Mouse (Mus musculus): ENCODE measurements around the gene Klhl3. TPM values are rescaled to one million over a fixed set of nuclear protein-coding genes. Genes with fewer than 3 reads are reported as not detected.
"Not testable (repeated sequence)": the region's sequence is repeated elsewhere in the genome, so short reads cannot be mapped to it uniquely, and the experiment has no call there.

The Klhl3 gene
- total and polyA plus RNA-seq, 2 experiments from 2014 or later, result 12.2 to 12.6 TPM

DNA sequence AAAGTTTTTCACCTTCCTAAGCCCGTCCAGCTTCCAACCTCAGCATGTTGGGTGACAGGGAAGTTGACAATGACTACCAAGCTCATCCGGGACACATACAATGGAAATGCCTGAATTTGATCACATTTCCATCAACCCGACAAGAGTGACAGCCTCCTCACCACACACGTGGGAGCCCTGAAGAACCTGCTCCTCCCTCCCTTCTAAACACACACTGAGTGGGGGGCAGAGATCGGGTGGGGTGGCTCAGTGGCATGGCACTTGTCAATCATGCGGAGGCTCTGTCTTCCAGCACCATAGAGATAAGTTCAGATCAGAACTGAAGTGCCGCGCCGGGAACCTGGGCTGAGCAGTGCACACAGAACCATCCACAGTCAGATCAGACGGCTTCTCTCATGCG, 37.0 kb upstream of the Klhl3 start:
- Histone ChIP-seq H3K9ac (no peak overlapping the region), H3K9me3 (ENCODE audit: low read length) (no peaks in the 10 kb centered on the region), H3K27ac (ENCODE audit: low read depth, low read length) (no peak overlapping the region), H3K4me1 (ENCODE audit: insufficient read depth) (no peaks in the 10 kb centered on the region), H3K4me2 (ENCODE audit: low read depth) (no peak overlapping the region), H3K27me3 (ENCODE audit: insufficient read depth, low read length) (no peaks in the 10 kb centered on the region), H3K4me3 (ENCODE audit: low read depth, low read length) (no peak overlapping the region), H3K36me3 (ENCODE audit: insufficient read depth) (no peaks in the 10 kb centered on the region)
- 82% methylated on average over 11 of the region's 11 CpGs for WGBS
- ATAC-seq, result no peak
- no peak for DNase-seq
- TF ChIP-seq CTCF (IDR thresholded peaks at IDR 0.05; ENCODE audit: low read depth), result no peak

DNA sequence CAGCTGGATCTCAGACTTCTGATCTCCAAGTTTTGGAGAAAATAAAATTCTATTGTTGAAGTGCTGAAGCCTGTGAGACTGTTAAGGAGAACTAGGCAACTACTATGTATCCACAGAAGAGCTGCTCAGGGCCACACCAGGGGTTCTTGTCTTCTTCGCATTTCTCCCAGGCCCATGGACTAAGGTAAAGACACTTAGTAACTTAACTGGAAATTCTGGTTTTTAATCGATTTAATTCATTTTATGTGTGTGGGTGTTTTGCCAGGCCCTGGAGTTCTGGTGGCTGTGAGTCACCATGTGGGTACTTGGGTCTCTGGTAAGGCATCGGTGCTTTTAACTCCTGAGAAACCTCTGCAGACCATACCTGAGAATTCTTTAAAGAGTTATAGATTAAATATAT, 36.2 kb upstream of the Klhl3 start:
- ATAC-seq, result no peak

GRCm38 (mm10) chr13:58149033-58149558, 35.7 kb upstream of the Klhl3 start:
- Histone ChIP-seq H3K27me3 (ENCODE audit: insufficient read depth, low read length) (no peaks in the 10 kb centered on the region), H3K9me3 (ENCODE audit: low read length) (no peaks in the 10 kb centered on the region), H3K27ac (ENCODE audit: low read depth, low read length) (no peak overlapping the region), H3K4me3 (ENCODE audit: low read depth, low read length) (peak overlapping the region; percentile 29; the same call in 1 of the 2 replicates), H3K36me3 (ENCODE audit: insufficient read depth) (no peaks in the 10 kb centered on the region), H3K9ac (no peak overlapping the region), H3K4me1 (ENCODE audit: insufficient read depth) (no peaks in the 10 kb centered on the region), H3K4me2 (ENCODE audit: low read depth) (peak overlapping the region; percentile 60)
- peak; percentile 54 for DNase-seq
- WGBS, result 40% methylated on average over 5 of the region's 5 CpGs
- ATAC-seq, result peak; percentile 76
- peak; percentile 64 for TF ChIP-seq CTCF (IDR thresholded peaks at IDR 0.05; ENCODE audit: low read depth)

More for the DNA sequence above, 36.2 kb upstream of the Klhl3 start:
- no peaks in the 10 kb centered on the region for H3K27me3 ChIP-seq (ENCODE audit: insufficient read depth, low read length)
- TF ChIP-seq CTCF (IDR thresholded peaks at IDR 0.05; ENCODE audit: low read depth), result no peak
- no peaks in the 10 kb centered on the region for H3K9me3 ChIP-seq (ENCODE audit: low read length)
- no peak overlapping the region for H3K9ac ChIP-seq
- H3K4me1 ChIP-seq (ENCODE audit: insufficient read depth), result no peaks in the 10 kb centered on the region
- no peaks in the 10 kb centered on the region for H3K36me3 ChIP-seq (ENCODE audit: insufficient read depth)
- no peak for DNase-seq
- H3K27ac ChIP-seq (ENCODE audit: low read depth, low read length), result no peak overlapping the region
- no peak overlapping the region for H3K4me3 ChIP-seq (ENCODE audit: low read depth, low read length)
- 84% methylated on average over 3 of the region's 3 CpGs for WGBS
- H3K4me2 ChIP-seq (ENCODE audit: low read depth), result no peak overlapping the region

- Histone ChIP-seq H3K36me3 (ENCODE audit: insufficient read depth) (no peaks in the 10 kb centered on the region), H3K27me3 (ENCODE audit: insufficient read depth, low read length) (no peaks in the 10 kb centered on the region), H3K4me1 (ENCODE audit: insufficient read depth) (no peaks in the 10 kb centered on the region), H3K4me2 (ENCODE audit: low read depth) (peak overlapping the region; percentile 60), H3K9ac (0 out of 2 replicates have a peak overlapping the region, but pooled peaks have one; percentile 14), H3K9me3 (ENCODE audit: low read length) (no peaks in the 10 kb centered on the region), H3K27ac (ENCODE audit: low read depth, low read length) (no peak overlapping the region), H3K4me3 (ENCODE audit: low read depth, low read length) (peak overlapping the region; percentile 29)
- ATAC-seq, result peak; percentile 94
- TF ChIP-seq CTCF (IDR thresholded peaks at IDR 0.05; ENCODE audit: low read depth), result no peak
- WGBS, result under 1% methylated on average over 17 of the region's 17 CpGs
- DNase-seq, result peak; percentile 87
These were observed 35.0 kb upstream of the Klhl3 start for GRCm38 (mm10) chr13:58148256-58148831.

DNA sequence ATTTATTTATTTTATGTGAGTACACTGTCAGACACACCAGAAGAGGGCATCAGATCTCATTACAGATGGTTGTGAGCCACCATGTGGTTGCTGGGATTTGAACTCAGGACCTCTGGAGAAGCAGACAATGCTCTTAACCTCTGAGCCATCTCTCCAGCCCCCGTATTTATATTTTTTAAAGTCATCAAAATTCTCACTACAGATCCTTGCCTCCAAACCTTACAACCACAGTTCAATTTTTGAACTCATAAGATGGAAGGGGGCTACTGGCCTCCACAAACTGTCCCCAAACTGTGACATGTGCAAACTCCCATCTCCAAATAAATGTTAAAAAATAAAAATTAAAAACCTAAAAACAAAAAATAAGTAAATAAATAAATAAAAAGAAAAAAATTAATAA, 34.4 kb upstream of the Klhl3 start:
- Histone ChIP-seq H3K27me3 (ENCODE audit: insufficient read depth, low read length) (no peaks in the 10 kb centered on the region), H3K9ac (no peak overlapping the region), H3K4me3 (ENCODE audit: low read depth, low read length) (no peak overlapping the region), H3K4me1 (ENCODE audit: insufficient read depth) (no peaks in the 10 kb centered on the region), H3K27ac (ENCODE audit: low read depth, low read length) (no peak overlapping the region), H3K36me3 (ENCODE audit: insufficient read depth) (no peaks in the 10 kb centered on the region), H3K9me3 (ENCODE audit: low read length) (no peaks in the 10 kb centered on the region), H3K4me2 (ENCODE audit: low read depth) (no peak overlapping the region)
- ATAC-seq (no peak), DNase-seq (no peak)
- 89% methylated on average over 1 of the region's 1 CpGs for WGBS
- TF ChIP-seq CTCF (IDR thresholded peaks at IDR 0.05; ENCODE audit: low read depth), result no peak

GRCm38 (mm10) chr13:58146603-58147002, 33.2 kb upstream of the Klhl3 start:
- WGBS, result 95% methylated on average over 8 of the region's 8 CpGs
- not testable (repeated sequence) for H3K36me3 ChIP-seq (ENCODE audit: insufficient read depth); H3K4me3 ChIP-seq (ENCODE audit: low read depth, low read length); H3K27me3 ChIP-seq (ENCODE audit: insufficient read depth, low read length); H3K27ac ChIP-seq (ENCODE audit: low read depth, low read length); H3K4me2 ChIP-seq (ENCODE audit: low read depth); DNase-seq; H3K9me3 ChIP-seq (ENCODE audit: low read length); ATAC-seq; H3K9ac ChIP-seq; H3K4me1 ChIP-seq (ENCODE audit: insufficient read depth)

- no peak overlapping the region for H3K4me2 ChIP-seq (ENCODE audit: low read depth)
- no peaks in the 10 kb centered on the region for H3K9me3 ChIP-seq (ENCODE audit: low read length)
- TF ChIP-seq CTCF (IDR thresholded peaks at IDR 0.05; ENCODE audit: low read depth), result no peak
- no peak overlapping the region for H3K4me3 ChIP-seq (ENCODE audit: low read depth, low read length)
- DNase-seq (no peak), ATAC-seq (no peak)
- peaks cover 9% of the 10 kb centered on the region for H3K4me1 ChIP-seq (ENCODE audit: insufficient read depth)
- 42% methylated on average over 3 of the region's 3 CpGs for WGBS
- H3K9ac ChIP-seq, result no peak overlapping the region
- no peaks in the 10 kb centered on the region for H3K36me3 ChIP-seq (ENCODE audit: insufficient read depth)
- no peak overlapping the region for H3K27ac ChIP-seq (ENCODE audit: low read depth, low read length)
- no peaks in the 10 kb centered on the region for H3K27me3 ChIP-seq (ENCODE audit: insufficient read depth, low read length)
These were observed 18.3 kb upstream of the Klhl3 start for GRCm38 (mm10) chr13:58131692-58132091.
